ENCODE assay signal across 19 mouse cellular contexts in the genomic region with DNA sequence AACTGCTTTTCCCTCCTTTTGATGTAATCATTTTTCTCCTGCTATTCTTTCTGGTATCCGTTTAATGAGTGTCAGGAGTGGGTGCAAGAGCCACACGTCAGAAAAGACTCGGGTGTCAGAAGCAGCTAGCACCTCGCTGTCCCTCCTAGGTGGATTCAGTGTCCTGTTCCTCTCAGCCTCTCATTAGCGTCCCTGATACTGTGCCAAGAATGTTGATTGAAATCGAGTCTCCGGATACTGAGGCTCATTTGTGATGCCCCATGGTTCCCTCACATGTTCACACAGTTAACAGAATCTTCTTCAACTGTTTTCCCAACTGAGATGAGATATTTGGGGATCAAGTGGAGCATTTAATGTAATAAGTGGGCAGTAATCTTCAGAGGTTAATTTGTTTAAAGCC.
"Had no signal": no experiment of that assay in that cellular context is flagged by ENCODE, and none has a peak within 500 bp of the region (broad histone marks: within the 10 kb centered on the region; RNA-seq: fewer than 3 reads in every experiment).

No protein-coding gene starts in this region.

- H3K27ac ChIP-seq: layer of hippocampus, adult 2 months; limb, embryonic 12.5 days; liver, embryonic 13.5 days; lung, embryonic 15.5 days; macrophage; neural tube, embryonic 12.5 days had no signal

- ATAC-seq: liver, postnatal 0 days; midbrain, embryonic 16.5 days had no signal

- H3K4me2 ChIP-seq: limb, embryonic 12.5 days; liver, embryonic 13.5 days; lung, embryonic 15.5 days; midbrain, embryonic 11.5 days; neural tube, embryonic 12.5 days had no signal

- H3K27me3 ChIP-seq: liver, embryonic 13.5 days; lung, embryonic 15.5 days; neural tube, embryonic 12.5 days had no signal

- H3K4me1 ChIP-seq: liver, embryonic 13.5 days; lung, embryonic 15.5 days had no signal

- DNase-seq: kidney, postnatal 10 days; kidney, postnatal 4 days; liver; liver, embryonic 13.5 days; liver, postnatal 0 days; lung, postnatal 14 days; right cerebral cortex, postnatal 4 days; spleen, adult 18-20 months; thymus, adult 18-20 months; thymus, postnatal 14 days had no signal

- H3K4me3 ChIP-seq: layer of hippocampus, adult 2 months; limb, embryonic 12.5 days; liver, embryonic 13.5 days; lung, embryonic 15.5 days; megakaryocyte, embryonic 14.5 days; myocyte; neural tube, embryonic 12.5 days had no signal

- H3K9me3 ChIP-seq: limb, embryonic 12.5 days; liver, embryonic 13.5 days; lung, embryonic 15.5 days; megakaryocyte, embryonic 14.5 days; neural tube, embryonic 12.5 days had no signal

- H3K9ac ChIP-seq: limb, embryonic 12.5 days; liver, embryonic 13.5 days; liver, postnatal 0 days; lung, embryonic 15.5 days; neural tube, embryonic 12.5 days had no signal

- H3K36me3 ChIP-seq: limb, embryonic 12.5 days; liver, embryonic 13.5 days; lung, embryonic 15.5 days; neural tube, embryonic 12.5 days had no signal
